Mouse (Mus musculus) bone marrow macrophage, adult 2 months (primary cell): ENCODE results near the gene Tm2d1.

Experiments
- CTCF ChIP-seq: IDR thresholded peaks from 2 replicates; pipeline ENCODE4 v1.5.1; 2012; ENCODE audit warnings: low read depth, mild to moderate bottlenecking, low read length, moderate library complexity
- POLR2A ChIP-seq: IDR thresholded peaks from 2 replicates; pipeline ENCODE4 v1.6.1; 2012; ENCODE audit warnings: mild to moderate bottlenecking, low read depth, low read length, borderline replicate concordance

GRCm38 (mm10) chr4:98401584-98401962 lies 18.5 kb upstream of the Tm2d1 start:
- TF ChIP-seq CTCF = no peak
- TF ChIP-seq POLR2A = no peak
